Mouse (Mus musculus): ENCODE measurements around the gene Hoxc9. TPM values are rescaled to one million over a fixed set of nuclear protein-coding genes. Genes with fewer than 3 reads are reported as not detected.

The Hoxc9 gene
- 2.5 TPM for polyA plus RNA-seq (2014; fragmentation: Illumina TruSeq; extraction: RNeasy Lipid Tissue Mini Kit (QIAGEN cat#74804); ENCODE audit: low read depth, low replicate concordance)

GRCm38 (mm10) chr15:102976171-102976570 lies at the start of gene Hoxc9:
TSS of gene Hoxc9 (plus strand) at chr15:102976439.

DNA sequence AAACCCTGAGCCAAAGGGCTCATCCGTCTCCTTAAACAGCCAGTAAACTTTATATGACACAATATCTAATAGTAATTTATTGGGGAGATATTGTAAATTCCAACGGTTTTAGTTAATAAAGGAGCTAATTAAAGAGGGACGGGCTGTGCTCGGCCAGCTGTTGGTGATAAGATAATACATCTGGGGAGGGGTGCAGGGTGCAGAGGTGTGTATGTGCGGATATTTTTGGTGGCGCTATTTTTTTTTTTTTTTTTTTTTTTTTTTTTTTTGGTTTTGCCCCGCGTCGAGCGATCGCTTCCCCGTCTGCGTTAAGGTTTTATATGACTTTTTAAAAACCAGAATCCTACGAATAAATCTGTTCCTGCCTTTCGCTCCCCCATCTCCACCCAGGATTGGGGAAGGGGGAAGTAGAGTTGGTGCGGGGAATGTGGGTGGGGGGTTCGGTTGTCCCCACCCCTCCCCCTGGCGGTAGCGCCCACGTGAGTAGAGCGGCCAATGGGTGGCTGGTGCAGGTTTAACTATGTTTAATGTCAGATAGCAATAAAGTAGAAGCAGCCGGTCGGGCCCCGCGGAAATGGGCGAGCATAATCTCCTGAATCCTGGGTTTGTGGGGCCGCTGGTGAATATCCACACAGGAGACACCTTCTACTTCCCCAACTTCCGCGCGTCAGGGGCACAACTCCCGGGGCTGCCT lies 39.8 kb upstream of the Hoxc9 start, which contains the start of gene Hoxc12:
Gene Hoxc12 (plus strand): TSS at position 479 of the 694 bp plus-strand sequence.

GRCm38 (mm10) chr15:102954192-102955006 lies 21.8 kb upstream of the Hoxc9 start, which contains the start of gene Hoxc11:
TSS of gene Hoxc11 (plus strand) at chr15:102954427.

DNA sequence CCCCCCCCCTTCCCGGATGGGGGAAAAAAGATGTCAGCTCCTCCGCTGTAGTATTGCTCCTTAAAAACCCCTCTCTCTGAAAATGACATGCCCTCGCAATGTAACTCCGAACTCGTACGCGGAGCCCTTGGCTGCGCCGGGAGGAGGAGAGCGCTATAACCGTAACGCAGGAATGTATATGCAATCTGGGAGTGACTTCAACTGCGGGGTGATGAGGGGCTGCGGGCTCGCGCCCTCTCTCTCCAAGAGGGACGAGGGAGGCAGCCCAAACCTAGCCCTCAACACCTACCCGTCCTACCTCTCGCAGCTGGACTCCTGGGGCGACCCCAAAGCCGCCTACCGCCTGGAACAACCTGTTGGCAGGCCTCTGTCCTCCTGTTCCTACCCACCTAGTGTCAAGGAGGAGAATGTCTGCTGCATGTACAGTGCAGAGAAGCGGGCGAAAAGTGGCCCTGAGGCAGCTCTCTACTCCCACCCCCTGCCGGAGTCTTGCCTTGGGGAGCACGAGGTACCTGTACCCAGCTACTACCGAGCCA lies 9.4 kb upstream of the Hoxc9 start, which contains the start of gene Hoxc10:
Gene Hoxc10 (plus strand): TSS at position 21 of the 536 bp plus-strand sequence.

GRCm38 (mm10) chr15:102967312-102967510 lies 9.0 kb upstream of the Hoxc9 start, which contains the start of gene Hoxc5:
TSS of gene Hoxc5 (plus strand) at chr15:102967443.

GRCm38 (mm10) chr15:102990461-102991397 lies 14.5 kb downstream of the Hoxc9 start, which contains the start of gene Hoxc8:
TSS of gene Hoxc8 (plus strand) at chr15:102990607.

DNA sequence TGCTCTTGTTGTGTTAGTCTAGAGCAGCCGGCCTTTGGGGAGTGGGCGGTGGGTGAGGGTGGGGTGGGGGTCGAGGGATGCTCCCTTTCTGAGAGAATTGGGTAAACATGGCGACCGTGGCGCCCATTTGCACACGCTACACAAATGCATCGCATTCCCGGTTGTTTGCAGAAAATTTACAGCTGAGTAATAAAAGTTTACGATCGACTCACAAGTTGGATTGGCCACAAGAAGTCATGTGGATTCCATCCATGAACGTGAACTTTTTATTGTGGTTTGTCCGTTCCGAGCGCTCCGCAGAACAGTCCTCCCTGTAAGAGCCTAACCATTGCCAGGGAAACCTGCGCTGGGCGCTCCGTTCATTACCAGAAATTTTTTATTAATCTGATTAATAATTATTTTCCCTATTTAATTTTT lies 21.7 kb downstream of the Hoxc9 start, which contains the start of gene Hoxc6:
Gene Hoxc6 (plus strand): TSS at position 319 of the 417 bp plus-strand sequence.

GRCm38 (mm10) chr15:103018636-103019035 lies 42.4 kb downstream of the Hoxc9 start, which contains the start of gene Hoxc4:
TSS of gene Hoxc4 (plus strand) at chr15:103018934.

Other genes with a start within 250 kb of the Hoxc9 start
- not detected for gene Hoxc13, start 55.3 kb upstream of the Hoxc9 start, polyA plus RNA-seq (2014; fragmentation: Illumina TruSeq; extraction: RNeasy Lipid Tissue Mini Kit (QIAGEN cat#74804); ENCODE audit: low read depth, low replicate concordance)
- gene Hoxc12, start 39.7 kb upstream of the Hoxc9 start, polyA plus RNA-seq (2014; fragmentation: Illumina TruSeq; extraction: RNeasy Lipid Tissue Mini Kit (QIAGEN cat#74804); ENCODE audit: low read depth, low replicate concordance): not detected
- not detected for gene Hoxc11, start 22.0 kb upstream of the Hoxc9 start, polyA plus RNA-seq (2014; fragmentation: Illumina TruSeq; extraction: RNeasy Lipid Tissue Mini Kit (QIAGEN cat#74804); ENCODE audit: low read depth, low replicate concordance)
- gene Hoxc10, start 9.6 kb upstream of the Hoxc9 start, polyA plus RNA-seq (2014; fragmentation: Illumina TruSeq; extraction: RNeasy Lipid Tissue Mini Kit (QIAGEN cat#74804); ENCODE audit: low read depth, low replicate concordance): 0.57 TPM
- gene Hoxc5, start 9.0 kb upstream of the Hoxc9 start, polyA plus RNA-seq (2014; fragmentation: Illumina TruSeq; extraction: RNeasy Lipid Tissue Mini Kit (QIAGEN cat#74804); ENCODE audit: low read depth, low replicate concordance): 5.4 TPM
- gene Hoxc8, start 14.2 kb downstream of the Hoxc9 start, polyA plus RNA-seq (2014; fragmentation: Illumina TruSeq; extraction: RNeasy Lipid Tissue Mini Kit (QIAGEN cat#74804); ENCODE audit: low read depth, low replicate concordance): 50.3 TPM
- 24.0 TPM for gene Hoxc6, start 21.8 kb downstream of the Hoxc9 start, polyA plus RNA-seq (2014; fragmentation: Illumina TruSeq; extraction: RNeasy Lipid Tissue Mini Kit (QIAGEN cat#74804); ENCODE audit: low read depth, low replicate concordance)
- gene Hoxc4, start 42.5 kb downstream of the Hoxc9 start, polyA plus RNA-seq (2014; fragmentation: Illumina TruSeq; extraction: RNeasy Lipid Tissue Mini Kit (QIAGEN cat#74804); ENCODE audit: low read depth, low replicate concordance): 11.1 TPM
- 13.3 TPM for gene Smug1, start 190.7 kb downstream of the Hoxc9 start, polyA plus RNA-seq (2014; fragmentation: Illumina TruSeq; extraction: RNeasy Lipid Tissue Mini Kit (QIAGEN cat#74804); ENCODE audit: low read depth, low replicate concordance)